Mouse (Mus musculus) kidney, postnatal 0 days (tissue): Measurements from ENCODE around the gene Nanos3. TPM values are rescaled to one million over a fixed set of nuclear protein-coding genes. Genes with fewer than 3 reads are reported as not detected.

ENCODE experiments used
- ATAC-seq: fragments of 200-750 bp; cut with Nextera tagmentation; replicated peaks from 2 replicates; pipeline ENCODE4 v1.8.0; 2017; ENCODE audit warnings: low read depth, moderate number of reproducible peaks, moderate TSS enrichment, moderate library complexity; ENCODE audit not compliant: low FRiP score
- DNase-seq: peaks from one replicate; pipeline ENCODE4 v3.0.0-alpha.2; 2016; ENCODE audit warnings: low spot score
- H3K27ac ChIP-seq: fragments of 300-500 bp; sonication (generic); 2 replicates; pipeline ENCODE4 v1.5.1; 2014; ENCODE audit warnings: mild to moderate bottlenecking
- H3K27me3 ChIP-seq: fragments of 300-500 bp; sonication (generic); 2 replicates; pipeline ENCODE4 v1.6.1; 2014; ENCODE audit warnings: low read length, mixed read lengths; ENCODE audit not compliant: insufficient read depth
- H3K36me3 ChIP-seq: fragments of 300-500 bp; sonication (generic); 2 replicates; pipeline ENCODE4 v1.6.1; 2014; ENCODE audit warnings: low read length, mixed read lengths; ENCODE audit not compliant: insufficient read depth
- H3K4me1 ChIP-seq: fragments of 300-500 bp; sonication (generic); replicated peaks from 2 replicates; pipeline ENCODE4 v1.6.1; 2014; ENCODE audit warnings: antibody characterized with exemption, low read length, mixed read lengths; ENCODE audit not compliant: insufficient read depth
- H3K4me2 ChIP-seq: fragments of 300-500 bp; sonication (generic); 2 replicates; pipeline ENCODE4 v1.6.1; 2014; ENCODE audit warnings: mild to moderate bottlenecking, low read length, moderate library complexity, mixed read lengths
- H3K4me3 ChIP-seq: fragments of 300-500 bp; sonication (generic); replicated peaks from 2 replicates; pipeline ENCODE4 v1.5.1; 2014; ENCODE audit warnings: low read depth, low read length
- H3K9ac ChIP-seq: fragments of 300-500 bp; sonication (generic); 2 replicates; pipeline ENCODE4 v1.6.1; 2014; ENCODE audit warnings: low read depth, low read length
- H3K9me3 ChIP-seq: fragments of 300-500 bp; sonication (generic); replicated peaks from 2 replicates; pipeline ENCODE4 v1.6.1; 2016; ENCODE audit warnings: low read length, inconsistent platforms, mixed read lengths
- CTCF ChIP-seq: IDR thresholded peaks from 2 replicates; pipeline ENCODE4 v1.5.1; 2016; ENCODE audit warnings: antibody characterized with exemption, low read depth, mild to moderate bottlenecking, moderate library complexity
- WGBS: fragments of 180-500 bp; shearing (Covaris S2); extraction: QIAGEN DNeasy Blood & Tissue Kit; methylation state at CpG from one replicate; pipeline ENCODE4 v1.1.7; 2014; 5-methylcytosine and 5-hydroxymethylcytosine counted together
- polyA plus RNA-seq: library from polyadenylated mRNA; unstranded; fragments of >200 nt; fragmentation: Nextera tagmentation; extraction: Ambion mirVana; gene quantifications from 2 replicates; pipeline ENCODE4 v1.2.1, GENCODE M21; 2015

The Nanos3 gene
- polyA plus RNA-seq, 1 experiment from 2014 or later, result 9.6 TPM

DNA sequence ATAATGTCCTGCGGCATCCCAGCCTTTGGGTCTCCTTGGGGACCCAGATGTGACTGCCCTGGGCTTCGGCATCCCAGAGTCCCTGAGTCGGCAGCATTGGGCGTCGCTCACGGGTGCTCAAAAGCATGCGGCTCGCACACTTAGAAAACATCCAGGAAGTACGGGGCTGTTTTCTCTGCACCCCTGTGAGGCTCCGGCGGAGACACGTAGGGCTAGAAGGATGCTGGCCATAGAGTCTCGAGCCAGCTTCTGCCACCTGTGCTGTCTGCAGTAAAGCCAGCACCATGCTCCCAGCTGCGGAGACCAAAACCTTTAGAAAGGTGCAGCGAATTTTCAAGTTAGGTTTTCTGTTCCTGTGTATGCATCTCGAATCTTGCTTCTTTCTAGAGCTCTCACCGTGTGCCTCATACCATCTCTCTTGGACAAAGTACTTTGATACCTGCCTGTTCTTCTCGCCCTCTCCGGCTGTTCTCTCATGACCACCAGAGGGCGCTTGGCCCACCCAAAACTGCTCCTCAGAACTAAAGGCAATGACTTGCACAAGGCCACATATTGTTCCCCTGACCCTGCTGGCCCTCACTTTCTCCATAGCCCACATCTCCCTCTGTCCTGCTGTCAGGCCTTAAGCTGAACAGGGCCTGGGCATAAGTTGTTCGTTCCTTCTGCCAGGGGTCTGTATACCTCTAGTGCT, 2.2 kb upstream of the Nanos3 start:
- DNase-seq, result peak; percentile 82
- 3% methylated on average over 21 of the region's 21 CpGs for WGBS
- Histone ChIP-seq H3K27ac (peak overlapping the region; percentile 73; the same call in 1 of the 2 replicates), H3K4me1 (peaks cover 21% of the 10 kb centered on the region), H3K9me3 (no peaks in the 10 kb centered on the region), H3K4me3 (peak overlapping the region; percentile 30), H3K36me3 (no peaks in the 10 kb centered on the region), H3K27me3 (no peaks in the 10 kb centered on the region), H3K4me2 (peak overlapping the region; percentile 77), H3K9ac (peak overlapping the region; percentile 43; the same call in 1 of the 2 replicates)
- peak; percentile 88 for TF ChIP-seq CTCF
- ATAC-seq, result no peak

DNA sequence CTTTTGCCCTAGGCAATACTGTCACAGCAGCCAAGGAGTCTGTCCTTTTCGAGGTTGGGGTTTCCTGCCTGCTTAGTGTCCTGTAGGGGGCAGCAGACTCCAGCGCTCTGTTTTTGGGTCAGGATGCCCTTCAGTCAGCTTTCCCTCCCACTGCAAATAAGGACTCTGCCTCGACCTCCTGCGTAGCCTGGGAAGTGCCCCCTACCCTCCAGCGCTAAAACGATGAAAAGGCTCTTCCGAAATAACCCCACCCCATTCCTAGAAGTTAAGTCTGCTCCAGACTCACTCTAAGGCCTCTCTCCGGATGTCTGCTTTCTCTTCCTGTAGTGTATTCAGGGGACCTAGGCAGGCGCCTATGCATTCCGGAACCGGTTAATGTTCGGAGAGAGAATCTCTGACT, 1.5 kb upstream of the Nanos3 start:
- 0% methylated on average over 12 of the region's 12 CpGs for WGBS
- peak overlapping the region; percentile 43; the same call in 1 of the 2 replicates for H3K9ac ChIP-seq
- H3K27me3 ChIP-seq, result no peaks in the 10 kb centered on the region
- DNase-seq, result peak; percentile 94
- H3K36me3 ChIP-seq, result no peaks in the 10 kb centered on the region
- 0 out of 2 replicates have a peak, but pooled peaks have one; percentile 29 for ATAC-seq
- peak overlapping the region; percentile 77 for H3K4me2 ChIP-seq
- peak; percentile 99 for TF ChIP-seq CTCF
- H3K4me1 ChIP-seq, result peaks cover 16% of the 10 kb centered on the region; the same call in 1 of the 2 replicates
- peak overlapping the region; percentile 30 for H3K4me3 ChIP-seq
- peak overlapping the region; percentile 73; the same call in 1 of the 2 replicates for H3K27ac ChIP-seq
- no peaks in the 10 kb centered on the region for H3K9me3 ChIP-seq

DNA sequence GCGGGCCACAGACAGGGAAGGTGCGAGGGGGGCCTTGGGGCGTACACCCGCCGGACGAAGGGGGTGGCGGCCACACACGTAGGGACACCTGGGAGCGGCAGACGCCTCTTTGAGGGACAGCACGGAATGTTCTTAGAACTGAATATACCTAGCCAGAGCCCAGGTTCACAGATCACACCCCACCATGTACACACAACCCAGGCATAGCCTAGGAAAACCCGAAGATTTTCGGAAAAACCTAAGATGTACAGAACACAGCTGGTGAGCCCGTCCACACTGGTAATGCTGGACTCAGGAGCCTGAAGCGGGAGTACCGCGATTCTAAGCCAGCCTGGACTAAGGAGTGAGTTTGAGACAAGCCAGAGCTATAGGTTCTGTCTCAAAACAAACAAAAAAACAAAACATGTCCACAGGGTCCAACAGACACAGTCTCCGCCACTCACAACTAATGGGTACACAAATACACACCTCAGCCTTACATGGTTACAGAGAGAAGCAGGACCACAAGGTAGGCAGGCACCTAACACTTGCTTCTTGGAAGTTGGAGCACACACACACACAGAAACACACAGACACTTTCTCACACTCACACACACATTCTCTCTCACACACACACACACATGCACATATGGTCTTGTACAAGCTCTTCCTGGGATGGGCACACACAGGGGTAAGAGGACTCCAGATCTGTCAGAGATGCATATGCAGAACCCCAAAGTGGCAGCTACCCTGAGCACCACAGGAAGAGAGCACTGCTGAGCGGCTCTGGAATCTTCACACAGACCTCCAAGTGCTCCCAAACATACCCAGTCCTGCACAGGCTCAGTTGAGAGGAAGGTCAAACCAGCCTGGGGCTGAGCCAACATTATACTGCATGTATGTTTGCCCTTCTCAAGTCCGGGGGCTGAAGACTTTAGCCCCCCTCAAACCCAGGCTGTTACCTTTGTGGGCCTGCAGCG, 653 bp downstream of the Nanos3 start:
- no peaks in the 10 kb centered on the region for H3K36me3 ChIP-seq
- WGBS, result 17% methylated on average over 21 of the region's 21 CpGs
- peak overlapping the region; percentile 86 for H3K27ac ChIP-seq
- DNase-seq, result peak; percentile 24
- H3K4me2 ChIP-seq, result peak overlapping the region; percentile 90
- no peak for TF ChIP-seq CTCF
- H3K9me3 ChIP-seq, result no peaks in the 10 kb centered on the region
- ATAC-seq, result 0 out of 2 replicates have a peak, but pooled peaks have one; percentile 8
- peak overlapping the region; percentile 96 for H3K9ac ChIP-seq
- H3K27me3 ChIP-seq, result no peaks in the 10 kb centered on the region
- H3K4me3 ChIP-seq, result peak overlapping the region; percentile 75
- peaks cover 31% of the 10 kb centered on the region for H3K4me1 ChIP-seq

DNA sequence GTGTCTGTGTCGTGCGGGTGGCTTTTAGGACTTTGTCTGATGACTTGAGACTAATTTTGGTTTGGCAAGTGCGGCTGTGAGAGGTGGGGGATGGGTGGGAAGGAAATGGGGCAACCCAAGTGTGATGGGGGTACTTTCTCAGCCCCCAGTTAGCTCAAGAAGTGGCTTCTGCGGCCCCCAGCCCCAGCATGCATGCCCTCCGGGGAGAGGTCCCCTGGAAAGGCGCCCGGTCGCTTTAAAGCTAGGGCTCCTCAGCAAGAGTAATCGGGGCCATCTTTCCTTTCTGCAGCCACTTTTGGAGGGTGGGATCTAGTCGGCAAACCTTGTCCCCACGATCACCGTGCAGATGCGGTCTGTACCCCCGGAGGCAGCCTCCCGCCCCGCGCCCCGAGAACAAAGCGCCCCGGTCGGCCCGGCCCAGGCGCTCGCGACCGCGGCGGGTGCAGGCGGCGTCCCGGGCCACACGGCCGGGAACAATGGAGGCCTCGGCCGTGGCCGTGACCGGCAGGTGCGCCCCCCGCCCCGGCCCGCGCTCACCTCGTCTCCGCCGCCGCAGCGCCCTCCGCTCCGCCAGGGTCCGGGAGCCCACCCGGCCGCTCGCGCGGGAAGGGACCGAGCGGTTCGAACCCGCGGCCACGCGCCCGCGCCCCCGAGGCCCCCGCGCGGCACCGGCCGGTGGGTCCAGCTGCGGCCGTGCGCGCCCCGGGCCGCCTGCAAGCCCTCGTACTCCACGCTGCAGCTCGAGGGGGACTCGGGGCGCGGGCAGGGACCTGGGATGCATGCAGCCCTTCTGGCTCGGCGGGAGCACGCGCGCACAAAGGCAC, 1.5 kb downstream of the Nanos3 start:
- H3K27me3 ChIP-seq, result no peaks in the 10 kb centered on the region
- peak overlapping the region; percentile 90 for H3K4me2 ChIP-seq
- peak overlapping the region; percentile 96 for H3K9ac ChIP-seq
- peak; percentile 44 for DNase-seq
- TF ChIP-seq CTCF, result no peak
- peak overlapping the region; percentile 75 for H3K4me3 ChIP-seq
- no peaks in the 10 kb centered on the region for H3K36me3 ChIP-seq
- ATAC-seq, result peak; percentile 14; the same call in 1 of the 2 replicates
- no peaks in the 10 kb centered on the region for H3K9me3 ChIP-seq
- H3K4me1 ChIP-seq, result peaks cover 34% of the 10 kb centered on the region
- peak overlapping the region; percentile 86 for H3K27ac ChIP-seq
- 1% methylated on average over 63 of the region's 87 CpGs for WGBS

DNA sequence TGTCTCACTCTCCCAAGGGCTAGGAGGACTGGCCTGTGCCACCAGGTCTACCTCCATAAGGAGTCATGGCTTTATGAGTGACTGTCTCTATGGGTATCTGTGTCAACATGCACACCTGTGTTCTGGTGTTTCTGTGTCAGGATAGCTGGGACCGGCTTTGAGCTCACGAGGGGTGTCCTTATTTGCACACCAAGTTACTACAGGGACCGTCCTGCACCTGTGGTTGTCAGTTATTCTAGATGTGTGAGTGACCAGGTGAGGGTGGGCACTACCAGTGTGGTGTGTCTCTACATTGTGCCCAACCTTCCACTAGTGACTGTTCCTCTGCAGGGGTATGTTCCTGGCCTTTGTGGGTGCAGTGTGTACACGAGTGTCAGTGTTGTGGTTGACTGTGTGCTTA, 2.2 kb downstream of the Nanos3 start:
- peak overlapping the region; percentile 90 for H3K4me2 ChIP-seq
- no peak for TF ChIP-seq CTCF
- H3K27ac ChIP-seq, result peak overlapping the region; percentile 86; the same call in 1 of the 2 replicates
- DNase-seq (no peak), ATAC-seq (no peak)
- H3K4me3 ChIP-seq, result peak overlapping the region; percentile 75
- peak overlapping the region; percentile 96 for H3K9ac ChIP-seq
- H3K9me3 ChIP-seq, result no peaks in the 10 kb centered on the region
- peaks cover 34% of the 10 kb centered on the region for H3K4me1 ChIP-seq
- H3K27me3 ChIP-seq, result no peaks in the 10 kb centered on the region
- 43% methylated on average over 4 of the region's 4 CpGs for WGBS
- no peaks in the 10 kb centered on the region for H3K36me3 ChIP-seq
